Mouse (Mus musculus) testis, adult 2 months (tissue): ENCODE results near the gene Tmem182.

ENCODE experiments used
- CTCF ChIP-seq: fragments of 200-500 bp; IDR thresholded peaks from 2 replicates; pipeline ENCODE4 v1.5.1; 2012; ENCODE audit warnings: low read depth, mild to moderate bottlenecking, inconsistent platforms, low read length, moderate library complexity; ENCODE audit not compliant: control insufficient read depth, insufficient read depth, insufficient replicate concordance
- POLR2A ChIP-seq: fragments of 200-500 bp; IDR thresholded peaks from 2 replicates; pipeline ENCODE4 v1.6.1; 2012; ENCODE audit warnings: low read depth, mild to moderate bottlenecking, inconsistent platforms, low read length, moderate library complexity; ENCODE audit not compliant: control insufficient read depth

DNA sequence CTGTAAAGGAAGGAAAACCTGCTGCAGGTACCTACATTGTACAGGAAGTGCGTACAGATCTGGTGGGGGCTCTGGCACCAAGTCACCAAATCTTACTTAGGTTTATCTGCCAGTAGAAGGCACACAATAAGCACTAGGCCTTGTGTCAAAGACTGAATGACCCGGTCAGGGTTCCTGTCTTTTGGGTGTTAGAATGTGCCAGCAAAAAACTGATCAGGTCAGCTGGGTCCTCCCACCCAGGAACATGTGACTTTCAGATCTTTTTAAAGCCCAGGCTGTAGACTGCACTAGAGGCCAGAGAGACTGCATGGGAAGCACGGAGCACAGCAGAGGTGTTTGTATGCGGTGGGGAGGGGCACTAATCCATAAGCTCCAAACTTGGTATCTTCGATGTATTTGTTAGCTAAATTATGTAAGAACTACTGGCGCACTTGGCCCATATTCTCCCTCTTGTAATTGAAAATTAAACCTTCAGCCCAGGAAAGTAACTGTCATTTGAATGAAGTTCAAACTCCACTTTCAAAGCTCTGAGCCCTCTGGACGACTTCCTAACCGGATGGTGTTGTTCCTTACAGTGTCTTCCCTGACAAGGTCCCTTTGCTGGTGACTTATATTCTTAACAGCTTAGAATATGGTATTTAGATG is 83.1 kb downstream of the Tmem182 start:
- TF ChIP-seq CTCF (no peak), POLR2A (no peak)
